Mouse (Mus musculus) midbrain, embryonic 12.5 days (tissue): ENCODE results near the gene C87977. TPM values are rescaled to one million over a fixed set of nuclear protein-coding genes. Genes with fewer than 3 reads are reported as not detected.
"Not testable (repeated sequence)": the region's sequence is repeated elsewhere in the genome, so short reads cannot be mapped to it uniquely, and the experiment has no call there.

Experiments used
- ATAC-seq: fragments of 200-750 bp; cut with Nextera tagmentation; 2 replicates; pipeline ENCODE4 v1.8.0; 2017; ENCODE audit warnings: low read depth, moderate TSS enrichment, moderate library complexity; ENCODE audit not compliant: low FRiP score
- H3K27ac ChIP-seq: fragments of 300-500 bp; sonication (generic); replicated peaks from 2 replicates; pipeline ENCODE4 v1.5.1; 2016; ENCODE audit warnings: mild to moderate bottlenecking
- H3K27me3 ChIP-seq: fragments of 300-500 bp; sonication (generic); 2 replicates; pipeline ENCODE4 v1.6.1; 2016; ENCODE audit warnings: mild to moderate bottlenecking
- H3K36me3 ChIP-seq: fragments of 300-500 bp; sonication (generic); 2 replicates; pipeline ENCODE4 v1.6.1; 2016
- H3K4me1 ChIP-seq: fragments of 300-500 bp; sonication (generic); 2 replicates; pipeline ENCODE4 v1.6.1; 2016
- H3K4me2 ChIP-seq: fragments of 300-500 bp; sonication (generic); replicated peaks from 2 replicates; pipeline ENCODE4 v1.6.1; 2016; ENCODE audit warnings: mild to moderate bottlenecking, moderate library complexity
- H3K4me3 ChIP-seq: fragments of 300-500 bp; sonication (generic); 2 replicates; pipeline ENCODE4 v1.5.1; 2016; ENCODE audit warnings: mild to moderate bottlenecking
- H3K9ac ChIP-seq: fragments of 300-500 bp; sonication (generic); replicated peaks from 2 replicates; pipeline ENCODE4 v1.6.1; 2016; ENCODE audit warnings: mild to moderate bottlenecking, moderate library complexity
- H3K9me3 ChIP-seq: fragments of 300-500 bp; sonication (generic); 2 replicates; pipeline ENCODE4 v1.6.1; 2016; ENCODE audit warnings: mild to moderate bottlenecking
- WGBS: fragments of 180-500 bp; shearing (Covaris S2); methylation state at CpG from one replicate; pipeline ENCODE4 v1.1.7; 2016; 5-methylcytosine and 5-hydroxymethylcytosine counted together
- polyA plus RNA-seq: library from polyadenylated mRNA; unstranded; fragments of >200 nt; fragmentation: Nextera tagmentation; extraction: Ambion mirVana; gene quantifications from 2 replicates; pipeline ENCODE4 v1.2.1, GENCODE M21; 2016

The C87977 gene
- not detected in 2 replicates for polyA plus RNA-seq

- ATAC-seq, H3K4me3 ChIP-seq, H3K27ac ChIP-seq, H3K27me3 ChIP-seq, H3K9ac ChIP-seq, H3K36me3 ChIP-seq, H3K4me1 ChIP-seq, H3K4me2 ChIP-seq: not testable (repeated sequence)
- WGBS, result 83% methylated on average over 1 of the region's 1 CpGs
- H3K9me3 ChIP-seq, result peaks cover 23% of the 10 kb centered on the region
Observed at GRCm38 (mm10) chr4:144213218-144213617, at the start of gene C87977. Gene C87977, minus strand, starts transcription at chr4:144213318.

- not testable (repeated sequence) for H3K4me3 ChIP-seq, ATAC-seq, H3K9ac ChIP-seq, H3K9me3 ChIP-seq, H3K27me3 ChIP-seq, H3K36me3 ChIP-seq, H3K4me1 ChIP-seq, H3K27ac ChIP-seq, H3K4me2 ChIP-seq
Observed at GRCm38 (mm10) chr4:144254768-144255167, 41.6 kb upstream of the C87977 start.

GRCm38 (mm10) chr4:144190419-144190818, 22.7 kb downstream of the C87977 start, which contains the start of gene Oog2:
Gene Oog2, plus strand, starts transcription at chr4:144190719.
- Histone ChIP-seq H3K9me3 (peaks cover 31% of the 10 kb centered on the region), H3K4me2 (no peak within 1 kb of the TSS), H3K4me3 (no peak within 1 kb of the TSS), H3K27me3 (no peaks in the 10 kb centered on the region), H3K4me1 (no peaks in the 10 kb centered on the region), H3K36me3 (no peaks in the 10 kb centered on the region), H3K27ac (no peak within 1 kb of the TSS), H3K9ac (no peak within 1 kb of the TSS)
- WGBS, result 37% methylated on average over 1 of the region's 1 CpGs
- no peak for ATAC-seq

GRCm38 (mm10) chr4:144162563-144162962, 50.6 kb downstream of the C87977 start, which contains the start of gene Oog3:
Gene Oog3, minus strand, starts transcription at chr4:144162663.
- Histone ChIP-seq H3K27me3 (no peaks in the 10 kb centered on the region), H3K36me3 (no peaks in the 10 kb centered on the region), H3K9ac (no peak within 1 kb of the TSS), H3K9me3 (peaks cover 68% of the 10 kb centered on the region), H3K4me3 (no peak within 1 kb of the TSS), H3K4me1 (no peaks in the 10 kb centered on the region), H3K27ac (no peak within 1 kb of the TSS), H3K4me2 (no peak within 1 kb of the TSS)
- ATAC-seq, result no peak
- 74% methylated on average over 1 of the region's 1 CpGs for WGBS

Other genes with a start within 250 kb of the C87977 start
- gene Gm13101, start 246.4 kb downstream of the C87977 start, polyA plus RNA-seq, result not detected in 2 replicates
- gene Pramef17, start 218.9 kb downstream of the C87977 start, polyA plus RNA-seq, result not detected in 2 replicates
- not detected in 2 replicates for gene Pramel4, start 154.2 kb downstream of the C87977 start, polyA plus RNA-seq
- not detected in 2 replicates for gene Gm13102, start 106.8 kb downstream of the C87977 start, polyA plus RNA-seq
- gene Oog3, start 50.7 kb downstream of the C87977 start, polyA plus RNA-seq, result not detected in 2 replicates
- gene Oog2, start 22.6 kb downstream of the C87977 start, polyA plus RNA-seq, result not detected in 2 replicates
- gene Pramel5, start 67.2 kb upstream of the C87977 start, polyA plus RNA-seq, result not detected in 2 replicates
- not detected in 2 replicates for gene Gm13128, start 116.9 kb upstream of the C87977 start, polyA plus RNA-seq
- not detected in 2 replicates for gene Gm13119, start 144.6 kb upstream of the C87977 start, polyA plus RNA-seq
- not detected in 2 replicates for gene Pramef20, start 164.6 kb upstream of the C87977 start, polyA plus RNA-seq
- not detected in 2 replicates for gene Pramef12, start 195.1 kb upstream of the C87977 start, polyA plus RNA-seq
- gene 1700012P22Rik, start 225.5 kb upstream of the C87977 start, polyA plus RNA-seq, result not detected in 2 replicates
- gene Gm9944, start 240.0 kb upstream of the C87977 start, polyA plus RNA-seq, result not detected in 2 replicates